Mouse (Mus musculus): ENCODE data around the gene Ccsap. TPM values are rescaled to one million over a fixed set of nuclear protein-coding genes. Genes with fewer than 3 reads are reported as not detected.
"Not testable (repeated sequence)": the region's sequence is repeated elsewhere in the genome, so short reads cannot be mapped to it uniquely, and the experiment has no call there.

The Ccsap gene
- total RNA-seq, 2 experiments from 2014 or later, result 2.4 TPM

- no peak for DNase-seq
Observed at GRCm38 (mm10) chr8:123836354-123836753, 23.7 kb downstream of the Ccsap start.

GRCm38 (mm10) chr8:123835451-123835850 lies 24.6 kb downstream of the Ccsap start:
- DNase-seq, result peak; percentile 56 to 71

DNA sequence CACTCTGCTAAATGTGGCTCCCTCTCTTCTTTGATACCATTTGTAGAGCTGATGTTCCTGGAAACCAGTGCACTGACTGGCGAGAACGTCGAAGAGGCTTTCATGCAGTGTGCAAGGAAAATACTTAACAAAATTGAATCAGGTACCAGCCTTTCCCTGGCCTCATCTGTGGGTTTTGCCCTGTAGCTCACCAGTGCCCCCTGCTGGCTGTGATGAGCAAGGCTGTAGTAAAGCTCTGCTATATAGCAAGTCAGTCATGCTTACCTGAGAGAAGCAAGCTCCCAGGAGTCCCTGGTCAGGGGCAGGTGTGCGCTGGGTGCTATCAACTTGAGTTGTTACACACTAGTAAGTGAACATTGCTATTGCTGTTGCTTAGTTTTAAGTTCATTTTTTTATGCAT lies 27.3 kb downstream of the Ccsap start:
- DNase-seq, result peak; percentile 80 to 84

DNA sequence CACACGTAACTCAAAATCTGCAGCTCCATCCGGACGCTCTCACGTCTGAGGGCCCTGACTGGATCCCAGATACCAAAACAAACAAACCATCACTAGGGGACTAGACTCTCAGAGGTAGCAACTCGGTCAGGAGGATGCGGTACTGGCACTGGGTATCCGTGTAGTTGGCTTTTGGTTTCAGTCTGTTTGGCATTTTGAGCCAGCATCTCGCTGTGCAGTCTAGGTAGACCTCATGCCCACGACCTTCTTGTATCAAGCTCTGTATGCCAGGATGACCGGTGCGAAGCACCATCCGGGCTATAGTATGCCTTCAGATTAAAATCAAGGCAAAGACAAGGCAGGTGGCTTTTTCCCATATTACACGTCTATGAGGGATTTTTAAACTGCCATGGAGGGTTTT lies 32.5 kb downstream of the Ccsap start:
- DNase-seq, result no peak

- DNase-seq, result no peak
Observed at GRCm38 (mm10) chr8:123826758-123827157, 33.3 kb downstream of the Ccsap start.

DNA sequence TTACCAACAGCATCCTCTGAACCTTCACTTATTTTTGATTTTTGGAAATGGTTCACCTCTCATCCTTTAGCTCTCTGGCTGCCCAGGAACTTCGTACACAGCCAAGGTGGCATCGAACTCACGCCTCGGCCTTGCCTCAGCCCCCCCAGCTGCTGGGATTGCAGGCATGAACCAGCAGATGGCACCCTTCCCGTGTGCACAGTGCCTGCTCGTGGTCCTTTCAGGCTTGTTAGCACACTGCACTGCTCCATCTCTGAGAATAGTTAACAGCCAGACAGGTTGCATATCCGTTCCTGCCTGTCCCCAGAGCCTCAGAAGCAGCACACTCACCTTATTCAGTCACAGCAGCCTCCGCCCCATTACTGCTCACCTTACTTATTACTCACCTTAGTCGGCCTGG lies 34.0 kb downstream of the Ccsap start:
- DNase-seq, result no peak

GRCm38 (mm10) chr8:123823532-123824123 lies 36.4 kb downstream of the Ccsap start:
- DNase-seq, result no peak

- DNase-seq, result no peak
Observed at GRCm38 (mm10) chr8:123823111-123823510, 36.9 kb downstream of the Ccsap start.

GRCm38 (mm10) chr8:123820780-123821179 lies 39.2 kb downstream of the Ccsap start:
- no peak for DNase-seq

DNA sequence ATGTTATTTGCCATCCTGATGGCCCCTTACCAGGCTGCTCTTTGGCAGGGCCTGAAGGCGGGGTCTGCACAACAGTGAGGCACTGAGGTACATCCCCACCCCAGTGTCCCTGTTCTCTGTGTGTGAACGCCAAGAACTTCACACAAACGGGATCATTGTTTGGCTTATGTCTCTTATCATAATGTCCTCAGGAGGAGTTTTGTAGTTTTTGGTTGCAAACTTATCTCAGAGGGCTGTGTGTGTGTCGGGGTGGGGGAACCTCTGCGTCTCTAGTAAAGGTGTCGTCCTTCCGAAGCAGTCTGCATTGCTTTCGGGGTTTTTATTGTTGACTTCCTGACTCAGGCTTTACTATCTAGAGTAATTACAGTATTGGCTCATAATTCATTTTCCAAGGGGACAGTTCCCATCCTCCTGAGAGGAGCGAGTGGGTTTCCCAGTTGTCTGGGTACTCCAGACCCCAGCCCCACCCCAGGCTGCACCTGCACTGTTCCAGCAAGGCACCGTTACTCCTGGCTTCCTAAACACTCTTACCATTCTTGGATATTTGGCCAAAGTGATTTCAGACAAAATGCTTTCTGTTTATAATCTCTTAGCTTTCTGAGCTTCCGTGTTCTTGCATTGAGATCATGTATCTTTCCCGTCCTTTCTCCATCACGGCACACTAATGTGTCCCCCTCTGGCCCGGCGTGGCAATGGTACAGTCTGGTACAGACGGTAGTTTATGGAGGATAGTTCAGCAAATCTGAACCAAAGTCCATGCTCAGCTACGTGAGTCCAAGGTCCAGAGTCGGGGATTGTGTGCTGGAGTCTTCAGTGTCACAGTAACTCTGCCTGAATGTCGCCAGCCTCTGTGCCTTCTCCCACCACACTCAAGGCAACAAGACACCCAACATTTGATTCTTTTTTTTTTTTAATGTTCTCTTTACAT lies 40.1 kb downstream of the Ccsap start:
- no peak for DNase-seq

DNA sequence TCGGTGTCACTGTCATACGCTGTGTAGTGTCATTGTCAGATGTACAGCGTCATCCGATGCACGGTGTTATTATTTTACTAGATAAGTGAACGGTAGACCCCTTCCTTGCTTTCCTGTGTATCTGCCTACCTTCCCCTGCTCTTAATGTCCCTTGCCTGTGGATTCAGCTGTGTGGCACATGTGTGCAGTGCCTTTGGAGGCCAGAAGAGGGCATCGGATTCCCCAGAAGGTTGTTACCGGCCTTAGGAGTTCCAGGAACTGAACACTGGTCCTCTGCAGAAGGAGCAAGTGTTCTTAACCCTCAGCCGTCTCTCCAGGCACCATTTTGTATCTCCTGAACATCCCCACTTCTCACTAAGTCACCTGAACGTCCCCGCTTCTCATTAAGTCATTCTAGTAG lies 42.3 kb downstream of the Ccsap start:
- DNase-seq, result no peak

DNA sequence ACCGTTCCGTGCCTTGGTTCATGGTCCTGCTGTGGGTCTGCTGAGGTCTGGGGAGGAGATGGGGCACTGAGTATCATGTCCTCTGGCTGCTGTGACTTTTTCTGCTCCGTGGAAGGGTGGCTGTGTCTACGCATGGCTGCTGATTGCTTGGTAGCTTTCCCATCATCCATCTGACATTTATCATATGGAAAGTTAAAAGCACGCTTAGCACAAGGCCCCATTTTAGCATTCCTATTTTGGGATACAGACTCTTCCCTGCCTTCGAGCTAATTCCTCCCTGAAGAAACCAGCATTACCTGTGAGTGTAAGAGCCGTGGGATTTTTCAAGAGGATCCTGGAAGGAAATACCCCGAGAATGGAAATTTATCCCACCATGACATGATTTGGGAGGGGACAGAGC lies 43.1 kb downstream of the Ccsap start:
- no peak for DNase-seq

DNA sequence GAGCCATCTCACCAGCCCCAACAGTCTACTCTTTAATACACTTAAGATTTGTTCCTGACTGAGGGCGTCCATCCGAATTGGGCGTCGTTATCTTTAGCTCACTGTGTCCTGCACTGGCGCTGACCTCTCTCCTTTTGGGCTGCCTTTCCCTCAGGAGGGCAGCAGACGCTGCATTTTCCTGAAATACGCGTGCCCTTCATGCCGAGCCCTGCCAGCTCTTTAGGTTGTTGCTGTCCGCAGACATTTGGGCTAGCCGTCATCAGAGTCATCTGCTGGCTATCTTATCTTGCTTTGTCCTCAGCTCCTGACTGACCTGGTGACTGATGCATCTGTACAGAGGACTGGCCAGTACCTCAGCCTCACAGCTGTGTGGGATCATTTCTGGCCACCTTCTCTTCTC lies 44.7 kb downstream of the Ccsap start:
- no peak for DNase-seq

GRCm38 (mm10) chr8:123813892-123814266 lies 46.1 kb downstream of the Ccsap start:
- no peak for DNase-seq

DNA sequence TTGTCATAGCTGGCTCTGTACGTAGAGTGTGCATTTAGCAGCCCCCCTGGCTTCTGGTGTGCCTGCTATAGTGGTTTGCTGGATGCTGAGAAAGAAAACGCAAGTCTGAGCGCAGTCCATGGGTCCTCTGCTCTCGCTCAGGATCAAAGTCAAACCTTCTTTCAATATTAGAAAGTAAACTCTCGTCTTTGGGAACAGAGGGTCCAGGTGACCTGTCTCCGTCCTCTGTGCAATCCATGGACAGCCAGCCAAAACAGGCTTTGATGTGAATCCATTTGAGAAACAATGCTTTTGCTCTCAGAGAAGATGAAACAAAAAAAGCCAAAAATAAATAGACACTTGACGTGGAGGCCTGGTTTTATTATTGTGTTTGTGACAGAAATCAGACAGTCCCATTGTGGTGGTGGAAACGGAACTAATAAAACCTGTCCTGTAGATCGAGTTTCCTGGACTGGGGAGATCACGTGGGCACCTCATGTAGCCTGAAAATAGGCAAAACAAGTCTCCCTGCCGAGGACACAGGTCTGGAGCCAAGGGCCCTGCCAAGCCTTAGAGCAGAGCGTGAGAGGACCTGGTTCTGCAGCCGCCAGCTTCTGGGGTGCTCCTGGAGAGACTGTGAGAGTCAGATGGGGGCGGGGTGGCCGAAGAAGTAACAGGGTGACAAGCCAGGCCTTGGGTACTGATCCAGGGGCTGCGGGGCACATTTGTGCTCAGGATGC lies 46.7 kb downstream of the Ccsap start:
- peak; percentile 17 to 31 for DNase-seq

GRCm38 (mm10) chr8:123812227-123812626 lies 47.8 kb downstream of the Ccsap start:
- no peak for DNase-seq

- DNase-seq, result not testable (repeated sequence)
Observed at GRCm38 (mm10) chr8:123809342-123809741, 50.7 kb downstream of the Ccsap start.

GRCm38 (mm10) chr8:123808671-123809070 lies 51.3 kb downstream of the Ccsap start:
- DNase-seq, result no peak

GRCm38 (mm10) chr8:123807852-123808573 lies 52.0 kb downstream of the Ccsap start:
- DNase-seq, result no peak

DNA sequence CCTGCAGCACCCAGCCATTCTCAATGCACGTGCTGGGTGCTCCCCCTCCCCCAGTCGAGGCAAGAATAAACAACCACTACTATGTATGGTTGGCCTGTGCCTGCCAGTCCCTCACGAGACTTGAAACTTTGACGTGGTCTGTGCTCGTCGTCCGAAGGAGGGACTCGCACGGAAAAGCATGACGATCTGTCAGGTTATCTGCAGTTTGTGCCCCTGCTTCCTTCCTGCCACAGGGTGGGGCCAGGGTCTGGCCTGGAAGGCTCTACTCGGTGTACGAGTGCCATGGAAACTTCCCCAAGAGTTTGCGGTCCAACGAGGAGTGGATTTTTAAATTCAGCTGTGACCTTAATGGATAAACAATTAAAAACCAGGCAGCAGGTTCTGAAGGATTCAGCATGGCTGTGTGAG lies 53.0 kb downstream of the Ccsap start:
- DNase-seq, result no peak

DNA sequence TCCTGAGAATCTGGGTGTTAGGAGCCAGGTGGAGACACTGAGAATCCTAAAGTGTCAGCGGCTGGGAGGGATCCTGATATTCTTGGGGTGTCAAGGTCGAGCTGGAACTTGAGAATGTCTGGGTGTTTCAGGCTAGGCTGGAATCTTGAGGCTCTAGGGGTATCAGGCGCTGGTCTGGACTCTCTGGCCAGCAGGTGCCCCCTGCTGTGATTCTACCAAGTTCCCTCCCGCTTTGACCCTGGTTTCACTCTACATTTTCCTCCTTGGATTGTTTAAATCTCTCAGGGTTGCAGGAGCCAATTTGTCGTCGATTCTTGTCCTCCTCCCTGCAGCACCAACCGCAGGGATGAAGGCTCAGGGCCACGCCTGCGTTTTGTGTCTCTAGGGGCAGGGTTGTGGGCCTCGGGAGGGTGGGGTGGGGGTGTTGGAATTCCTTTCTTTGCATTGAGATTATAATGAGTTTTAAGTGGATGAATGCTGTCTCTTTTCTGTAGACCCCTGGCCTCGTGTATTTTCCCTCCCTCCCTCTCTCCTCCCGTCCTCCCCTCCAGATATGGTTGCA lies 53.6 kb downstream of the Ccsap start:
- DNase-seq, result no peak

All from adrenal gland, postnatal 36 days (tissue).